Mouse (Mus musculus): ENCODE results near the gene Slc12a8. TPM values are rescaled to one million over a fixed set of nuclear protein-coding genes. Genes with fewer than 3 reads are reported as not detected.
"Not testable (repeated sequence)": the region's sequence is repeated elsewhere in the genome, so short reads cannot be mapped to it uniquely, and the experiment has no call there.

Gene Slc12a8
- polyA plus RNA-seq, 1 experiment from 2014 or later = 1.3 TPM

GRCm38 (mm10) chr16:33508082-33508481 lies 9.0 kb upstream of the Slc12a8 start:
- Histone ChIP-seq H3K9me3 (ENCODE audit: control insufficient read depth, low read length) (no peaks in the 10 kb centered on the region), H3K4me2 (no peak overlapping the region), H3K36me3 (ENCODE audit: control insufficient read depth, insufficient read depth, low read length) (no peaks in the 10 kb centered on the region), H3K4me3 (ENCODE audit: low read depth, low read length) (no peak overlapping the region), H3K27ac (ENCODE audit: low read depth, low read length) (no peak overlapping the region), H3K27me3 (ENCODE audit: control insufficient read depth, insufficient read depth, low read length) (no peaks in the 10 kb centered on the region), H3K4me1 (ENCODE audit: control insufficient read depth, insufficient read depth, low read length) (no peaks in the 10 kb centered on the region), H3K9ac (ENCODE audit: low read length) (no peak overlapping the region)
- DNase-seq (ENCODE audit: low spot score, missing footprints) (no peak), ATAC-seq (ENCODE audit: low FRiP score) (no peak)
- WGBS = 93% methylated on average over 4 of the region's 4 CpGs

- H3K9me3 ChIP-seq (ENCODE audit: control insufficient read depth, low read length); H3K27ac ChIP-seq (ENCODE audit: low read depth, low read length); H3K4me3 ChIP-seq (ENCODE audit: low read depth, low read length); H3K36me3 ChIP-seq (ENCODE audit: control insufficient read depth, insufficient read depth, low read length); ATAC-seq (ENCODE audit: low FRiP score); H3K27me3 ChIP-seq (ENCODE audit: control insufficient read depth, insufficient read depth, low read length); DNase-seq (ENCODE audit: low spot score, missing footprints); H3K4me1 ChIP-seq (ENCODE audit: control insufficient read depth, insufficient read depth, low read length); H3K9ac ChIP-seq (ENCODE audit: low read length); H3K4me2 ChIP-seq: not testable (repeated sequence)
- WGBS = 90% methylated on average over 2 of the region's 2 CpGs
These were observed 7.9 kb upstream of the Slc12a8 start for GRCm38 (mm10) chr16:33509231-33509630.

- not testable (repeated sequence) for H3K4me1 ChIP-seq (ENCODE audit: control insufficient read depth, insufficient read depth, low read length); H3K4me3 ChIP-seq (ENCODE audit: low read depth, low read length); H3K27me3 ChIP-seq (ENCODE audit: control insufficient read depth, insufficient read depth, low read length); H3K4me2 ChIP-seq; H3K9ac ChIP-seq (ENCODE audit: low read length); H3K27ac ChIP-seq (ENCODE audit: low read depth, low read length); DNase-seq (ENCODE audit: low spot score, missing footprints); H3K36me3 ChIP-seq (ENCODE audit: control insufficient read depth, insufficient read depth, low read length); ATAC-seq (ENCODE audit: low FRiP score); H3K9me3 ChIP-seq (ENCODE audit: control insufficient read depth, low read length)
- 90% methylated on average over 4 of the region's 4 CpGs for WGBS
These were observed 6.3 kb upstream of the Slc12a8 start for GRCm38 (mm10) chr16:33510856-33511255.

- H3K9me3 ChIP-seq (ENCODE audit: control insufficient read depth, low read length) = no peaks in the 10 kb centered on the region
- H3K9ac ChIP-seq (ENCODE audit: low read length) = no peak overlapping the region
- no peaks in the 10 kb centered on the region for H3K27me3 ChIP-seq (ENCODE audit: control insufficient read depth, insufficient read depth, low read length)
- no peak for ATAC-seq (ENCODE audit: low FRiP score)
- no peak overlapping the region for H3K4me3 ChIP-seq (ENCODE audit: low read depth, low read length)
- DNase-seq (ENCODE audit: low spot score, missing footprints) = no peak
- WGBS = 89% methylated on average over 6 of the region's 6 CpGs
- no peak overlapping the region for H3K4me2 ChIP-seq
- no peak overlapping the region for H3K27ac ChIP-seq (ENCODE audit: low read depth, low read length)
- H3K4me1 ChIP-seq (ENCODE audit: control insufficient read depth, insufficient read depth, low read length) = peaks cover 9% of the 10 kb centered on the region
- H3K36me3 ChIP-seq (ENCODE audit: control insufficient read depth, insufficient read depth, low read length) = no peaks in the 10 kb centered on the region
These were observed 4.6 kb upstream of the Slc12a8 start for GRCm38 (mm10) chr16:33512555-33512954.

- Histone ChIP-seq H3K27ac (ENCODE audit: low read depth, low read length) (no peak overlapping the region), H3K4me2 (peak overlapping the region; percentile 62), H3K36me3 (ENCODE audit: control insufficient read depth, insufficient read depth, low read length) (no peaks in the 10 kb centered on the region), H3K4me1 (ENCODE audit: control insufficient read depth, insufficient read depth, low read length) (peaks cover 9% of the 10 kb centered on the region), H3K4me3 (ENCODE audit: low read depth, low read length) (no peak overlapping the region), H3K9ac (ENCODE audit: low read length) (peak overlapping the region; percentile 64), H3K9me3 (ENCODE audit: control insufficient read depth, low read length) (no peaks in the 10 kb centered on the region), H3K27me3 (ENCODE audit: control insufficient read depth, insufficient read depth, low read length) (no peaks in the 10 kb centered on the region)
- 22% methylated on average over 4 of the region's 4 CpGs for WGBS
- ATAC-seq (ENCODE audit: low FRiP score) (peak; percentile 42; the same call in 1 of the 2 replicates), DNase-seq (ENCODE audit: low spot score, missing footprints) (no peak)
These were observed 499 bp downstream of the Slc12a8 start for GRCm38 (mm10) chr16:33517627-33518026.

- Histone ChIP-seq H3K27ac (ENCODE audit: low read depth, low read length) (no peak overlapping the region), H3K27me3 (ENCODE audit: control insufficient read depth, insufficient read depth, low read length) (no peaks in the 10 kb centered on the region), H3K9me3 (ENCODE audit: control insufficient read depth, low read length) (no peaks in the 10 kb centered on the region), H3K4me2 (no peak overlapping the region), H3K36me3 (ENCODE audit: control insufficient read depth, insufficient read depth, low read length) (no peaks in the 10 kb centered on the region), H3K9ac (ENCODE audit: low read length) (no peak overlapping the region), H3K4me3 (ENCODE audit: low read depth, low read length) (no peak overlapping the region), H3K4me1 (ENCODE audit: control insufficient read depth, insufficient read depth, low read length) (peaks cover 9% of the 10 kb centered on the region)
- DNase-seq (ENCODE audit: low spot score, missing footprints) = no peak
- no peak for ATAC-seq (ENCODE audit: low FRiP score)
- 79% methylated on average over 7 of the region's 7 CpGs for WGBS
These were observed 1.1 kb downstream of the Slc12a8 start for GRCm38 (mm10) chr16:33518236-33518635.

GRCm38 (mm10) chr16:33519916-33520568 lies 2.9 kb downstream of the Slc12a8 start:
- no peaks in the 10 kb centered on the region for H3K9me3 ChIP-seq (ENCODE audit: control insufficient read depth, low read length)
- no peak overlapping the region for H3K27ac ChIP-seq (ENCODE audit: low read depth, low read length)
- no peaks in the 10 kb centered on the region for H3K36me3 ChIP-seq (ENCODE audit: control insufficient read depth, insufficient read depth, low read length)
- peaks cover 13% of the 10 kb centered on the region for H3K4me1 ChIP-seq (ENCODE audit: control insufficient read depth, insufficient read depth, low read length)
- H3K27me3 ChIP-seq (ENCODE audit: control insufficient read depth, insufficient read depth, low read length) = no peaks in the 10 kb centered on the region
- no peak for ATAC-seq (ENCODE audit: low FRiP score)
- WGBS = 84% methylated on average over 6 of the region's 6 CpGs
- no peak overlapping the region for H3K4me2 ChIP-seq
- DNase-seq (ENCODE audit: low spot score, missing footprints) = no peak
- H3K9ac ChIP-seq (ENCODE audit: low read length) = no peak overlapping the region
- no peak overlapping the region for H3K4me3 ChIP-seq (ENCODE audit: low read depth, low read length)

- Histone ChIP-seq H3K27ac (ENCODE audit: low read depth, low read length) (no peak overlapping the region), H3K4me3 (ENCODE audit: low read depth, low read length) (no peak overlapping the region), H3K4me1 (ENCODE audit: control insufficient read depth, insufficient read depth, low read length) (peaks cover 5% of the 10 kb centered on the region; the same call in 1 of the 2 replicates), H3K36me3 (ENCODE audit: control insufficient read depth, insufficient read depth, low read length) (no peaks in the 10 kb centered on the region), H3K9me3 (ENCODE audit: control insufficient read depth, low read length) (no peaks in the 10 kb centered on the region), H3K27me3 (ENCODE audit: control insufficient read depth, insufficient read depth, low read length) (no peaks in the 10 kb centered on the region), H3K9ac (ENCODE audit: low read length) (no peak overlapping the region), H3K4me2 (no peak overlapping the region)
- ATAC-seq (ENCODE audit: low FRiP score) (no peak), DNase-seq (ENCODE audit: low spot score, missing footprints) (no peak)
- WGBS = 68% methylated on average over 4 of the region's 4 CpGs
These were observed 5.4 kb downstream of the Slc12a8 start for GRCm38 (mm10) chr16:33522516-33522915.

- WGBS = 64% methylated on average over 10 of the region's 10 CpGs
- Histone ChIP-seq H3K4me3 (ENCODE audit: low read depth, low read length) (no peak overlapping the region), H3K27me3 (ENCODE audit: control insufficient read depth, insufficient read depth, low read length) (no peaks in the 10 kb centered on the region), H3K9ac (ENCODE audit: low read length) (peak overlapping the region; percentile 16; the same call in 1 of the 2 replicates), H3K9me3 (ENCODE audit: control insufficient read depth, low read length) (no peaks in the 10 kb centered on the region), H3K4me2 (no peak overlapping the region), H3K36me3 (ENCODE audit: control insufficient read depth, insufficient read depth, low read length) (no peaks in the 10 kb centered on the region), H3K4me1 (ENCODE audit: control insufficient read depth, insufficient read depth, low read length) (0 out of 2 replicates have a peak, but pooled peaks cover 4% of the 10 kb centered on the region), H3K27ac (ENCODE audit: low read depth, low read length) (no peak overlapping the region)
- ATAC-seq (ENCODE audit: low FRiP score) (no peak), DNase-seq (ENCODE audit: low spot score, missing footprints) (peak; percentile 87)
These were observed 6.4 kb downstream of the Slc12a8 start for GRCm38 (mm10) chr16:33523571-33523970.
